Mouse (Mus musculus) neural tube, embryonic 12.5 days (tissue): Measurements from ENCODE around the gene Aldh4a1. TPM values are rescaled to one million over a fixed set of nuclear protein-coding genes. Genes with fewer than 3 reads are reported as not detected.

ENCODE experiments used
- ATAC-seq: fragments of 200-750 bp; cut with Nextera tagmentation; 2 replicates; pipeline ENCODE4 v1.8.0; 2017; ENCODE audit warnings: low read depth, mild to moderate bottlenecking, moderate TSS enrichment, moderate library complexity; ENCODE audit not compliant: low FRiP score
- H3K27ac ChIP-seq: fragments of 300-500 bp; sonication (generic); 2 replicates; pipeline ENCODE4 v1.5.1; 2016
- H3K27me3 ChIP-seq: fragments of 300-500 bp; sonication (generic); replicated peaks from 2 replicates; pipeline ENCODE4 v1.6.1; 2016; ENCODE audit warnings: mild to moderate bottlenecking
- H3K36me3 ChIP-seq: fragments of 300-500 bp; sonication (generic); 2 replicates; pipeline ENCODE4 v1.6.1; 2016; ENCODE audit warnings: mild to moderate bottlenecking
- H3K4me1 ChIP-seq: fragments of 300-500 bp; sonication (generic); 2 replicates; pipeline ENCODE4 v1.6.1; 2016
- H3K4me2 ChIP-seq: fragments of 300-500 bp; sonication (generic); replicated peaks from 2 replicates; pipeline ENCODE4 v1.6.1; 2016; ENCODE audit warnings: mild to moderate bottlenecking
- H3K4me3 ChIP-seq: fragments of 300-500 bp; sonication (generic); 2 replicates; pipeline ENCODE4 v1.5.1; 2016
- H3K9ac ChIP-seq: fragments of 300-500 bp; sonication (generic); 2 replicates; pipeline ENCODE4 v1.6.1; 2016; ENCODE audit warnings: mild to moderate bottlenecking
- H3K9me3 ChIP-seq: fragments of 300-500 bp; sonication (generic); 2 replicates; pipeline ENCODE4 v1.6.1; 2016; ENCODE audit warnings: mild to moderate bottlenecking
- WGBS: fragments of 180-500 bp; shearing (Covaris S2); methylation state at CpG from one replicate; pipeline ENCODE4 v1.1.7; 2016; 5-methylcytosine and 5-hydroxymethylcytosine counted together
- polyA plus RNA-seq: library from polyadenylated mRNA; unstranded; fragments of >200 nt; fragmentation: Nextera tagmentation; extraction: Ambion mirVana; gene quantifications from 2 replicates; pipeline ENCODE4 v1.2.1, GENCODE M21; 2016

Aldh4a1 gene
- polyA plus RNA-seq = 20.4 and 21.6 TPM in 2 replicates

GRCm38 (mm10) chr4:139622373-139623282, at the start of gene Aldh4a1:
Gene Aldh4a1, plus strand, starts transcription at chr4:139622866.
- Histone ChIP-seq H3K4me3 (peak within 1 kb of the TSS; percentile 50), H3K36me3 (no peaks in the 10 kb centered on the region; the same call in 1 of the 2 replicates), H3K4me2 (peak within 1 kb of the TSS; percentile 81), H3K27me3 (no peaks in the 10 kb centered on the region), H3K27ac (peak within 1 kb of the TSS; percentile 7; the same call in 1 of the 2 replicates), H3K4me1 (peaks cover 14% of the 10 kb centered on the region), H3K9ac (peak within 1 kb of the TSS; percentile 56), H3K9me3 (no peaks in the 10 kb centered on the region)
- peak; percentile 100 for ATAC-seq
- WGBS = under 1% methylated on average over 33 of the region's 38 CpGs

- no peak overlapping the region for H3K27ac ChIP-seq
- 90% methylated on average over 12 of the region's 12 CpGs for WGBS
- H3K4me3 ChIP-seq = no peak overlapping the region
- no peaks in the 10 kb centered on the region for H3K36me3 ChIP-seq
- no peaks in the 10 kb centered on the region for H3K27me3 ChIP-seq
- no peaks in the 10 kb centered on the region for H3K9me3 ChIP-seq
- no peak overlapping the region for H3K9ac ChIP-seq
- no peak for ATAC-seq
- no peak overlapping the region for H3K4me2 ChIP-seq
- peaks cover 27% of the 10 kb centered on the region for H3K4me1 ChIP-seq
Measured at GRCm38 (mm10) chr4:139572928-139573512, 49.6 kb upstream of the Aldh4a1 start.

- peak overlapping the region; percentile 95 for H3K4me2 ChIP-seq
- H3K9ac ChIP-seq = peak overlapping the region; percentile 92
- H3K9me3 ChIP-seq = no peaks in the 10 kb centered on the region
- H3K27ac ChIP-seq = peak overlapping the region; percentile 86
- H3K4me1 ChIP-seq = peaks cover 39% of the 10 kb centered on the region
- ATAC-seq = peak; percentile 94
- H3K27me3 ChIP-seq = no peaks in the 10 kb centered on the region
- under 1% methylated on average over 52 of the region's 52 CpGs for WGBS
- no peaks in the 10 kb centered on the region for H3K36me3 ChIP-seq
- H3K4me3 ChIP-seq = peak overlapping the region; percentile 89
Measured at GRCm38 (mm10) chr4:139574156-139574798, 48.4 kb upstream of the Aldh4a1 start.

GRCm38 (mm10) chr4:139574799-139575672, 47.6 kb upstream of the Aldh4a1 start:
- H3K4me2 ChIP-seq = peak overlapping the region; percentile 95
- H3K27ac ChIP-seq = peak overlapping the region; percentile 86
- H3K9ac ChIP-seq = peak overlapping the region; percentile 92
- H3K36me3 ChIP-seq = no peaks in the 10 kb centered on the region
- ATAC-seq = peak; percentile 67
- peak overlapping the region; percentile 89 for H3K4me3 ChIP-seq
- H3K4me1 ChIP-seq = peaks cover 47% of the 10 kb centered on the region
- H3K9me3 ChIP-seq = no peaks in the 10 kb centered on the region
- H3K27me3 ChIP-seq = no peaks in the 10 kb centered on the region
- under 1% methylated on average over 108 of the region's 111 CpGs for WGBS

- peak overlapping the region; percentile 95 for H3K4me2 ChIP-seq
- H3K27ac ChIP-seq = peak overlapping the region; percentile 86; the same call in 1 of the 2 replicates
- H3K4me3 ChIP-seq = peak overlapping the region; percentile 89
- no peaks in the 10 kb centered on the region for H3K27me3 ChIP-seq
- no peaks in the 10 kb centered on the region for H3K9me3 ChIP-seq
- peak overlapping the region; percentile 92 for H3K9ac ChIP-seq
- WGBS = 9% methylated on average over 14 of the region's 14 CpGs
- ATAC-seq = no peak
- no peaks in the 10 kb centered on the region for H3K36me3 ChIP-seq
- H3K4me1 ChIP-seq = peaks cover 53% of the 10 kb centered on the region
Measured at GRCm38 (mm10) chr4:139575673-139576003, 47.0 kb upstream of the Aldh4a1 start.

GRCm38 (mm10) chr4:139576251-139576880, 46.3 kb upstream of the Aldh4a1 start:
- no peak for ATAC-seq
- H3K4me1 ChIP-seq = peaks cover 60% of the 10 kb centered on the region
- peak overlapping the region; percentile 95 for H3K4me2 ChIP-seq
- H3K27ac ChIP-seq = no peak overlapping the region
- peak overlapping the region; percentile 92 for H3K9ac ChIP-seq
- H3K36me3 ChIP-seq = no peaks in the 10 kb centered on the region
- 37% methylated on average over 14 of the region's 14 CpGs for WGBS
- no peaks in the 10 kb centered on the region for H3K27me3 ChIP-seq
- peak overlapping the region; percentile 89 for H3K4me3 ChIP-seq
- H3K9me3 ChIP-seq = no peaks in the 10 kb centered on the region

- Histone ChIP-seq H3K9ac (peak overlapping the region; percentile 92), H3K4me1 (peaks cover 67% of the 10 kb centered on the region), H3K27ac (no peak overlapping the region), H3K27me3 (no peaks in the 10 kb centered on the region), H3K9me3 (no peaks in the 10 kb centered on the region), H3K4me2 (peak overlapping the region; percentile 95), H3K4me3 (peak overlapping the region; percentile 89), H3K36me3 (no peaks in the 10 kb centered on the region)
- no peak for ATAC-seq
- 80% methylated on average over 7 of the region's 7 CpGs for WGBS
Measured at GRCm38 (mm10) chr4:139577006-139577405, 45.7 kb upstream of the Aldh4a1 start.

GRCm38 (mm10) chr4:139578389-139578788, 44.3 kb upstream of the Aldh4a1 start:
- Histone ChIP-seq H3K9ac (0 out of 2 replicates have a peak overlapping the region, but pooled peaks have one; percentile 9), H3K27ac (0 out of 2 replicates have a peak overlapping the region, but pooled peaks have one; percentile 13), H3K9me3 (no peaks in the 10 kb centered on the region), H3K36me3 (no peaks in the 10 kb centered on the region), H3K4me1 (peaks cover 80% of the 10 kb centered on the region), H3K27me3 (no peaks in the 10 kb centered on the region), H3K4me3 (no peak overlapping the region), H3K4me2 (peak overlapping the region; percentile 95)
- no peak for ATAC-seq
- 86% methylated on average over 8 of the region's 8 CpGs for WGBS

- H3K4me2 ChIP-seq = peak overlapping the region; percentile 95
- H3K9ac ChIP-seq = 0 out of 2 replicates have a peak overlapping the region, but pooled peaks have one; percentile 10
- H3K27ac ChIP-seq = no peak overlapping the region
Measured at GRCm38 (mm10) chr4:139579003-139579402, 43.7 kb upstream of the Aldh4a1 start.

GRCm38 (mm10) chr4:139579466-139579865, 43.2 kb upstream of the Aldh4a1 start:
- H3K4me1 ChIP-seq = peaks cover 82% of the 10 kb centered on the region
- ATAC-seq = no peak
- H3K9me3 ChIP-seq = no peaks in the 10 kb centered on the region
- H3K36me3 ChIP-seq = no peaks in the 10 kb centered on the region
- no peak overlapping the region for H3K27ac ChIP-seq
- 28% methylated on average over 6 of the region's 6 CpGs for whole genome bisulfite sequencing
- peak overlapping the region; percentile 95 for H3K4me2 ChIP-seq
- 0 out of 2 replicates have a peak overlapping the region, but pooled peaks have one; percentile 10 for H3K9ac ChIP-seq
- no peaks in the 10 kb centered on the region for H3K27me3 ChIP-seq
- H3K4me3 ChIP-seq = no peak overlapping the region

More at GRCm38 (mm10) chr4:139579003-139579402, 43.7 kb upstream of the Aldh4a1 start:
- WGBS = 48% methylated on average over 10 of the region's 10 CpGs
- Histone ChIP-seq H3K27me3 (no peaks in the 10 kb centered on the region), H3K9me3 (no peaks in the 10 kb centered on the region), H3K4me3 (no peak overlapping the region), H3K36me3 (no peaks in the 10 kb centered on the region), H3K4me1 (peaks cover 78% of the 10 kb centered on the region)
- ATAC-seq = no peak
